Mouse (Mus musculus): Measurements from ENCODE around the gene Fbxl8. TPM values are rescaled to one million over a fixed set of nuclear protein-coding genes. Genes with fewer than 3 reads are reported as not detected.

The Fbxl8 gene
- polyA plus RNA-seq, 1 experiment = 6.5 TPM

- H3K4me3 ChIP-seq (ENCODE audit: insufficient read depth, low read length) = no peak overlapping the region
- H3K4me1 ChIP-seq (ENCODE audit: control insufficient read depth, insufficient read depth, low read length) = peaks cover 15% of the 10 kb centered on the region
- H3K27ac ChIP-seq (ENCODE audit: insufficient read depth, low read depth, low read length) = no peak overlapping the region
- TF ChIP-seq CTCF (IDR thresholded peaks at IDR 0.05; ENCODE audit: low read depth, low read length) (no peak), POLR2A (IDR thresholded peaks at IDR 0.05; ENCODE audit: borderline replicate concordance, low read depth, low read length) (no peak)
These were observed 31.1 kb upstream of the Fbxl8 start for GRCm38 (mm10) chr8:105233126-105233935.

- TF ChIP-seq POLR2A (IDR thresholded peaks at IDR 0.05; ENCODE audit: borderline replicate concordance, low read depth, low read length) (no peak), CTCF (IDR thresholded peaks at IDR 0.05; ENCODE audit: low read depth, low read length) (no peak)
- Histone ChIP-seq H3K27ac (ENCODE audit: insufficient read depth, low read depth, low read length) (no peak overlapping the region), H3K4me3 (ENCODE audit: insufficient read depth, low read length) (no peak overlapping the region), H3K4me1 (ENCODE audit: control insufficient read depth, insufficient read depth, low read length) (peaks cover 13% of the 10 kb centered on the region)
These were observed 29.2 kb upstream of the Fbxl8 start for GRCm38 (mm10) chr8:105235206-105235605.

- Histone ChIP-seq H3K27ac (ENCODE audit: insufficient read depth, low read depth, low read length) (no peak overlapping the region), H3K4me1 (ENCODE audit: control insufficient read depth, insufficient read depth, low read length) (no peaks in the 10 kb centered on the region; the same call in none of the 2 replicates), H3K4me3 (ENCODE audit: insufficient read depth, low read length) (no peak overlapping the region)
- TF ChIP-seq CTCF (IDR thresholded peaks at IDR 0.05; ENCODE audit: low read depth, low read length) = no peak
- no peak for TF ChIP-seq POLR2A (IDR thresholded peaks at IDR 0.05; ENCODE audit: borderline replicate concordance, low read depth, low read length)
These were observed 26.9 kb upstream of the Fbxl8 start for GRCm38 (mm10) chr8:105237442-105238142.

GRCm38 (mm10) chr8:105241016-105241415 lies 23.4 kb upstream of the Fbxl8 start:
- Histone ChIP-seq H3K4me3 (ENCODE audit: insufficient read depth, low read length) (no peak overlapping the region), H3K4me1 (ENCODE audit: control insufficient read depth, insufficient read depth, low read length) (no peaks in the 10 kb centered on the region; the same call in 1 of the 2 replicates), H3K27ac (ENCODE audit: insufficient read depth, low read depth, low read length) (no peak overlapping the region)
- no peak for TF ChIP-seq POLR2A (IDR thresholded peaks at IDR 0.05; ENCODE audit: borderline replicate concordance, low read depth, low read length)
- no peak for TF ChIP-seq CTCF (IDR thresholded peaks at IDR 0.05; ENCODE audit: low read depth, low read length)

- no peak for TF ChIP-seq POLR2A (IDR thresholded peaks at IDR 0.05; ENCODE audit: borderline replicate concordance, low read depth, low read length)
- TF ChIP-seq CTCF (IDR thresholded peaks at IDR 0.05; ENCODE audit: low read depth, low read length) = no peak
- Histone ChIP-seq H3K27ac (ENCODE audit: insufficient read depth, low read depth, low read length) (no peak overlapping the region), H3K4me1 (ENCODE audit: control insufficient read depth, insufficient read depth, low read length) (no peaks in the 10 kb centered on the region), H3K4me3 (ENCODE audit: insufficient read depth, low read length) (no peak overlapping the region)
These were observed 12.5 kb upstream of the Fbxl8 start for GRCm38 (mm10) chr8:105251954-105252353.

GRCm38 (mm10) chr8:105252680-105253537 lies 11.5 kb upstream of the Fbxl8 start:
- Histone ChIP-seq H3K4me3 (ENCODE audit: insufficient read depth, low read length) (no peak overlapping the region), H3K4me1 (ENCODE audit: control insufficient read depth, insufficient read depth, low read length) (no peaks in the 10 kb centered on the region), H3K27ac (ENCODE audit: insufficient read depth, low read depth, low read length) (no peak overlapping the region)
- TF ChIP-seq POLR2A (IDR thresholded peaks at IDR 0.05; ENCODE audit: borderline replicate concordance, low read depth, low read length) = no peak
- TF ChIP-seq CTCF (IDR thresholded peaks at IDR 0.05; ENCODE audit: low read depth, low read length) = no peak

- Histone ChIP-seq H3K4me3 (ENCODE audit: insufficient read depth, low read length) (no peak overlapping the region), H3K4me1 (ENCODE audit: control insufficient read depth, insufficient read depth, low read length) (no peaks in the 10 kb centered on the region), H3K27ac (ENCODE audit: insufficient read depth, low read depth, low read length) (no peak overlapping the region)
- no peak for TF ChIP-seq CTCF (IDR thresholded peaks at IDR 0.05; ENCODE audit: low read depth, low read length)
- TF ChIP-seq POLR2A (IDR thresholded peaks at IDR 0.05; ENCODE audit: borderline replicate concordance, low read depth, low read length) = no peak
These were observed 10.7 kb upstream of the Fbxl8 start for GRCm38 (mm10) chr8:105253766-105254151.

GRCm38 (mm10) chr8:105254152-105254965 lies 10.1 kb upstream of the Fbxl8 start:
- peak; percentile 80 for TF ChIP-seq CTCF (IDR thresholded peaks at IDR 0.05; ENCODE audit: low read depth, low read length)
- no peak for TF ChIP-seq POLR2A (IDR thresholded peaks at IDR 0.05; ENCODE audit: borderline replicate concordance, low read depth, low read length)
- Histone ChIP-seq H3K4me3 (ENCODE audit: insufficient read depth, low read length) (peak overlapping the region; percentile 67), H3K27ac (ENCODE audit: insufficient read depth, low read depth, low read length) (no peak overlapping the region), H3K4me1 (ENCODE audit: control insufficient read depth, insufficient read depth, low read length) (peaks cover under 1% of the 10 kb centered on the region)

GRCm38 (mm10) chr8:105254966-105255350 lies 9.5 kb upstream of the Fbxl8 start, which contains the start of gene B3gnt9:
Gene B3gnt9 (minus strand): TSS chr8:105255153.
- TF ChIP-seq POLR2A (IDR thresholded peaks at IDR 0.05; ENCODE audit: borderline replicate concordance, low read depth, low read length) (no peak), CTCF (IDR thresholded peaks at IDR 0.05; ENCODE audit: low read depth, low read length) (no peak)

More at GRCm38 (mm10) chr8:105254966-105255350, 9.5 kb upstream of the Fbxl8 start, which contains the start of gene B3gnt9:
- H3K27ac ChIP-seq (ENCODE audit: insufficient read depth, low read depth, low read length) = no peak within 1 kb of the TSS
- H3K4me1 ChIP-seq (ENCODE audit: control insufficient read depth, insufficient read depth, low read length) = peaks cover 3% of the 10 kb centered on the region
- peak within 1 kb of the TSS; percentile 67 for H3K4me3 ChIP-seq (ENCODE audit: insufficient read depth, low read length)
